Mouse (Mus musculus) liver, embryonic 12.5 days (tissue): ENCODE results near the gene Calml4. TPM values are rescaled to one million over a fixed set of nuclear protein-coding genes. Genes with fewer than 3 reads are reported as not detected.
"Not testable (repeated sequence)": the region's sequence is repeated elsewhere in the genome, so short reads cannot be mapped to it uniquely, and the experiment has no call there.

Source experiments
- ATAC-seq: fragments of 200-750 bp; cut with Nextera tagmentation; 2 replicates; pipeline ENCODE4 v1.8.0; 2017; ENCODE audit warnings: moderate number of reproducible peaks, mild to moderate bottlenecking, moderate library complexity
- H3K27ac ChIP-seq: fragments of 300-500 bp; sonication (generic); 2 replicates; pipeline ENCODE4 v1.5.1; 2016; ENCODE audit warnings: mild to moderate bottlenecking
- H3K27me3 ChIP-seq: fragments of 300-500 bp; sonication (generic); replicated peaks from 2 replicates; pipeline ENCODE4 v1.6.1; 2016; ENCODE audit warnings: mild to moderate bottlenecking, moderate library complexity
- H3K36me3 ChIP-seq: fragments of 300-500 bp; sonication (generic); 2 replicates; pipeline ENCODE4 v1.6.1; 2016; ENCODE audit warnings: mild to moderate bottlenecking, moderate library complexity
- H3K4me1 ChIP-seq: fragments of 300-500 bp; sonication (generic); 2 replicates; pipeline ENCODE4 v1.6.1; 2016
- H3K4me2 ChIP-seq: fragments of 300-500 bp; sonication (generic); 2 replicates; pipeline ENCODE4 v1.6.1; 2016; ENCODE audit warnings: mild to moderate bottlenecking, moderate library complexity
- H3K4me3 ChIP-seq: fragments of 300-500 bp; sonication (generic); 2 replicates; pipeline ENCODE4 v1.5.1; 2016; ENCODE audit warnings: mild to moderate bottlenecking, moderate library complexity
- H3K9ac ChIP-seq: fragments of 300-500 bp; sonication (generic); 2 replicates; pipeline ENCODE4 v1.6.1; 2016; ENCODE audit warnings: mild to moderate bottlenecking, moderate library complexity
- H3K9me3 ChIP-seq: fragments of 300-500 bp; sonication (generic); replicated peaks from 2 replicates; pipeline ENCODE4 v1.6.1; 2016; ENCODE audit warnings: mild to moderate bottlenecking, moderate library complexity
- WGBS: fragments of 180-500 bp; shearing (Covaris S2); methylation state at CpG from one replicate; pipeline ENCODE4 v1.1.7; 2016; ENCODE audit not compliant: insufficient replicate concordance; 5-methylcytosine and 5-hydroxymethylcytosine counted together
- polyA plus RNA-seq: library from polyadenylated mRNA; unstranded; fragments of >200 nt; fragmentation: Nextera tagmentation; extraction: Ambion mirVana; gene quantifications from 2 replicates; pipeline ENCODE4 v1.2.1, GENCODE M21; 2016

Calml4 gene
- polyA plus RNA-seq, 1 experiment from 2014 or later: 2.7 TPM

GRCm38 (mm10) chr9:62860866-62861265 is 3.0 kb downstream of the Calml4 start:
- Histone ChIP-seq H3K4me1 (peaks cover 12% of the 10 kb centered on the region), H3K4me3 (no peak overlapping the region), H3K27ac (no peak overlapping the region), H3K9me3 (no peaks in the 10 kb centered on the region), H3K36me3 (no peaks in the 10 kb centered on the region), H3K4me2 (no peak overlapping the region), H3K9ac (no peak overlapping the region), H3K27me3 (no peaks in the 10 kb centered on the region)
- 58% methylated on average over 4 of the region's 4 CpGs for WGBS
- no peak for ATAC-seq

GRCm38 (mm10) chr9:62869236-62869635 is 11.4 kb downstream of the Calml4 start:
- 63% methylated on average over 4 of the region's 4 CpGs for WGBS
- not testable (repeated sequence) for H3K9ac ChIP-seq, H3K36me3 ChIP-seq, H3K4me3 ChIP-seq, H3K4me1 ChIP-seq, H3K27ac ChIP-seq, H3K27me3 ChIP-seq, H3K4me2 ChIP-seq, H3K9me3 ChIP-seq, ATAC-seq

DNA sequence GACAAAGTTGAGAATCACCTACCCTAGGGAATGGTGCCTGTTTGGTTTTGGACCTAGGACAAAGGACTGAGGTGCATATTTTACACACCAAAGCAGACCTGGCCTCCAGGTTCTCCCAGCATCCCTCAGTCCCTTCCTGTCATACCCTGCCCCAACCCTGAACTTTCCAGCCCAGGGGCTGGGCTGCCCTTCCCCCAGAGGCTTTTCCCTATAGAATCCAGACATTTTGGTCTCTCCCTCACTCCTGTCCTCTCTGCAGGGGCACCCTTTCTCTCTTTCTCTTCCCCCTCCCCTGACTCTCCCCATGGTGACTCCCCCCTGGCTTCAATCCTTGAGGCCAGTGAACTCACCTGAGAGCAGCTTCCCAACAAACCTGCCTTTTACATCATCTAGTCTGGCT is 12.8 kb downstream of the Calml4 start:
- no peaks in the 10 kb centered on the region for H3K27me3 ChIP-seq
- no peaks in the 10 kb centered on the region for H3K36me3 ChIP-seq
- H3K9ac ChIP-seq: no peak overlapping the region
- H3K9me3 ChIP-seq: no peaks in the 10 kb centered on the region
- H3K27ac ChIP-seq: no peak overlapping the region
- peaks cover 2% of the 10 kb centered on the region for H3K4me1 ChIP-seq
- no peak overlapping the region for H3K4me2 ChIP-seq
- H3K4me3 ChIP-seq: no peak overlapping the region
- ATAC-seq: no peak

- Histone ChIP-seq H3K9me3 (no peaks in the 10 kb centered on the region), H3K4me2 (no peak overlapping the region), H3K27ac (no peak overlapping the region), H3K9ac (no peak overlapping the region), H3K27me3 (no peaks in the 10 kb centered on the region), H3K4me3 (no peak overlapping the region), H3K4me1 (peaks cover 26% of the 10 kb centered on the region), H3K36me3 (peaks cover 24% of the 10 kb centered on the region)
- WGBS: 58% methylated on average over 7 of the region's 7 CpGs
- no peak for ATAC-seq
Measured at GRCm38 (mm10) chr9:62876966-62877616, 19.2 kb downstream of the Calml4 start.

DNA sequence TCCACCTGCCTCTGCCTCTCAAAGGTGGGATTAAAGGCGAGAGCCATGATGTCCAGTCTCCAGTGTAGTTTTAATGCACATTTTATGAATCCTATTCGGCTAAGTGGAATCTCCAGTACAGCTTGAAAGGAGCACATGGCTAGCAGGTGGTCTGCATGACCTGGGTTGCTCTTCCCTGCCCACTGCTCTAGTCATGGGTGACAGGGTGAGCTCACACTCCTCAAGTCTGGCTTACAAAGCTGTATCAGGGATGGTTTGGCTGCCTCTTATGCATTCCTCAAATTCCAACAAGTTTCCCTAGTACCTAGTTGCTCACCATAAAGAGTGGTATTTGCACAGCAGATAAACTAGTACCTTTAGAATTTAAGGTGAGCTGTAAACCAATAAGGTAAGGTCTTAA is 19.9 kb downstream of the Calml4 start:
- Histone ChIP-seq H3K9ac (no peak overlapping the region), H3K4me2 (no peak overlapping the region), H3K27me3 (no peaks in the 10 kb centered on the region), H3K4me1 (peaks cover 26% of the 10 kb centered on the region), H3K9me3 (no peaks in the 10 kb centered on the region), H3K27ac (no peak overlapping the region), H3K4me3 (no peak overlapping the region), H3K36me3 (peaks cover 30% of the 10 kb centered on the region)
- 77% methylated on average over 2 of the region's 2 CpGs for WGBS
- ATAC-seq: no peak

- Histone ChIP-seq H3K27me3 (no peaks in the 10 kb centered on the region), H3K9me3 (no peaks in the 10 kb centered on the region), H3K4me1 (peaks cover 13% of the 10 kb centered on the region), H3K36me3 (peaks cover 67% of the 10 kb centered on the region), H3K9ac (no peak overlapping the region), H3K4me3 (no peak overlapping the region), H3K27ac (no peak overlapping the region), H3K4me2 (no peak overlapping the region)
- no peak for ATAC-seq
- 85% methylated on average over 12 of the region's 12 CpGs for whole genome bisulfite sequencing
Measured at GRCm38 (mm10) chr9:62881871-62882270, 24.0 kb downstream of the Calml4 start.

DNA sequence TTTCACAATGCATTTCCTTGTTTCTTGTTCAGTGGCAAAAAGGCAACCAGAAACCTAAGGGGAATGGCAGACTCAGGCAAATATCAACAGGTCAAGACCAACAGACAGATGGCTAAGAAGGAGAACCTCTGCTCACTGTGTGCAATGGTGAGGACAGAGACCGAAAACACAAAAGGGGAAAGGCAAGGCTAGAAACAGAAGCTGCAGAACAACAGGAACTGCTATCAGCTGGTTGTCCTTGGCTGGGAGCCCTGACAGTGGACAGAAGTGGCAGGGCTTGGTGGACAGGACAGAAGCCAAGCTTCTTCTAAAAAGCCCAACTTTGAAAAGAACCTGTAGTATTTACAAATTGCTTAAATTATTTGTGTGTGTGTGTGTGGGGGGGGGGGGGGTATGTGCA is 36.6 kb downstream of the Calml4 start:
- Histone ChIP-seq H3K9me3 (no peaks in the 10 kb centered on the region), H3K9ac (no peak overlapping the region), H3K4me1 (no peaks in the 10 kb centered on the region), H3K4me3 (no peak overlapping the region), H3K4me2 (no peak overlapping the region), H3K36me3 (peaks cover 70% of the 10 kb centered on the region), H3K27me3 (no peaks in the 10 kb centered on the region), H3K27ac (no peak overlapping the region)
- 65% methylated on average over 1 of the region's 1 CpGs for WGBS
- no peak for ATAC-seq

DNA sequence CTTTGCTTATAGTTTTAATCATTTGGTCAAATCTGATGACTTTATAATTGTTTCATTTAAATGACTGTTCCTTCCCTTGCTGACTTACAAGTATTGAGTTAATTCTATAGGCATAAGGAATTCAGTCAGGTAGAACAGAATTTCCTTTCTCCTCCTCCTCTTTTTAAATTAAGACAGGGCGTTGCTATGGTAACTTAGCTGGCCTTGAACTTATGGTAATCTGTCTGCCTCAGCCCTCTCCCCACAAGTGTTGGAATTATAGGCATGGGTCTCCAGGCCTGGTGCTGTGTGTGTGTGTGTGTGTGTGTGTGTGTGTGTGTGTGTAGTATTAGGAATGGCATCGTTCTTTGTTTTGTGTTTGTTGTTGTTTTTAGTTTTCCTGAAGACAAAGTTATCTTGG is 43.9 kb downstream of the Calml4 start:
- no peak for ATAC-seq
- WGBS: 73% methylated on average over 2 of the region's 2 CpGs

GRCm38 (mm10) chr9:62903841-62904240 is 46.0 kb downstream of the Calml4 start:
- 91% methylated on average over 2 of the region's 2 CpGs for WGBS
- ATAC-seq: no peak
- Histone ChIP-seq H3K9me3 (0 out of 2 replicates have a peak, but pooled peaks cover 3% of the 10 kb centered on the region), H3K27me3 (no peaks in the 10 kb centered on the region), H3K36me3 (peaks cover 50% of the 10 kb centered on the region), H3K9ac (no peak overlapping the region), H3K4me1 (no peaks in the 10 kb centered on the region), H3K4me2 (no peak overlapping the region), H3K27ac (no peak overlapping the region), H3K4me3 (no peak overlapping the region)

More for the DNA sequence above, 43.9 kb downstream of the Calml4 start:
- no peaks in the 10 kb centered on the region for H3K4me1 ChIP-seq
- no peak overlapping the region for H3K9ac ChIP-seq
- peaks cover 49% of the 10 kb centered on the region for H3K36me3 ChIP-seq
- H3K9me3 ChIP-seq: 0 out of 2 replicates have a peak, but pooled peaks cover 3% of the 10 kb centered on the region
- no peak overlapping the region for H3K4me3 ChIP-seq
- no peak overlapping the region for H3K4me2 ChIP-seq
- H3K27me3 ChIP-seq: no peaks in the 10 kb centered on the region
- no peak overlapping the region for H3K27ac ChIP-seq

GRCm38 (mm10) chr9:62905039-62905438 is 47.2 kb downstream of the Calml4 start:
- peaks cover 57% of the 10 kb centered on the region for H3K36me3 ChIP-seq
- H3K4me1 ChIP-seq: no peaks in the 10 kb centered on the region
- H3K27me3 ChIP-seq: no peaks in the 10 kb centered on the region
- H3K4me3 ChIP-seq: no peak overlapping the region
- no peak overlapping the region for H3K27ac ChIP-seq
- no peak for ATAC-seq
- 0 out of 2 replicates have a peak, but pooled peaks cover 3% of the 10 kb centered on the region for H3K9me3 ChIP-seq
- WGBS: 90% methylated on average over 8 of the region's 8 CpGs
- no peak overlapping the region for H3K4me2 ChIP-seq
- H3K9ac ChIP-seq: no peak overlapping the region

GRCm38 (mm10) chr9:62913390-62914069 is 55.6 kb downstream of the Calml4 start:
- no peak overlapping the region for H3K27ac ChIP-seq
- peaks cover 6% of the 10 kb centered on the region; the same call in 1 of the 2 replicates for H3K9me3 ChIP-seq
- no peak for ATAC-seq
- no peak overlapping the region for H3K4me2 ChIP-seq
- no peak overlapping the region for H3K4me3 ChIP-seq
- no peaks in the 10 kb centered on the region for H3K27me3 ChIP-seq
- H3K4me1 ChIP-seq: no peaks in the 10 kb centered on the region
- 58% methylated on average over 5 of the region's 5 CpGs for WGBS
- no peak overlapping the region for H3K9ac ChIP-seq
- peaks cover 71% of the 10 kb centered on the region for H3K36me3 ChIP-seq

- Histone ChIP-seq H3K9ac (no peak overlapping the region), H3K27ac (no peak overlapping the region), H3K27me3 (no peaks in the 10 kb centered on the region), H3K9me3 (peaks cover 6% of the 10 kb centered on the region; the same call in 1 of the 2 replicates), H3K4me1 (peaks cover 7% of the 10 kb centered on the region; the same call in 1 of the 2 replicates), H3K36me3 (peaks cover 52% of the 10 kb centered on the region), H3K4me3 (no peak overlapping the region), H3K4me2 (no peak overlapping the region)
- WGBS: 72% methylated on average over 1 of the region's 1 CpGs
- ATAC-seq: no peak
Measured at GRCm38 (mm10) chr9:62917059-62917458, 59.2 kb downstream of the Calml4 start.
